Mouse (Mus musculus) ES-E14 (cell line): Measurements from ENCODE around the gene Mast4.

Experiments
- CHD2 ChIP-seq: IDR thresholded peaks from 2 replicates; pipeline ENCODE4 v1.6.1; 2014; ENCODE audit warnings: mild to moderate bottlenecking, low read depth, low read length, inconsistent platforms
- HCFC1 ChIP-seq: IDR thresholded peaks from 2 replicates; pipeline ENCODE4 v1.6.1; 2012; ENCODE audit warnings: low read length, inconsistent platforms, borderline replicate concordance; ENCODE audit not compliant: insufficient read depth
- MAFK ChIP-seq: IDR thresholded peaks from 2 replicates; pipeline ENCODE4 v1.6.1; 2014; ENCODE audit warnings: mild to moderate bottlenecking, low read depth, low read length, inconsistent platforms; ENCODE audit not compliant: insufficient read depth
- ZC3H11A ChIP-seq: IDR thresholded peaks from 2 replicates; pipeline ENCODE4 v1.6.1; 2012; ENCODE audit warnings: low read depth, mild to moderate bottlenecking, inconsistent platforms, low read length, borderline replicate concordance

- no peak for TF ChIP-seq HCFC1
- TF ChIP-seq MAFK = no peak
- TF ChIP-seq CHD2 = no peak
- no peak for TF ChIP-seq ZC3H11A
These were observed 636.0 kb downstream of the Mast4 start for GRCm38 (mm10) chr13:102698335-102698734.
